Mouse (Mus musculus) myocyte (in vitro differentiated cells): Measurements from ENCODE around the gene Gpatch2l.

ENCODE experiments used
- E2F4 ChIP-seq: IDR thresholded peaks from one replicate; pipeline ENCODE4 v1.6.1; 2011; ENCODE audit warnings: mild to moderate bottlenecking, control low read depth, moderate library complexity; ENCODE audit not compliant: insufficient read depth
- REST ChIP-seq: IDR thresholded peaks from one replicate; pipeline ENCODE4 v1.6.1; 2011; ENCODE audit warnings: mild to moderate bottlenecking, control low read depth, moderate library complexity; ENCODE audit not compliant: insufficient read depth, insufficient read length
- TCF12 ChIP-seq: IDR thresholded peaks from one replicate; pipeline ENCODE4 v1.6.1; 2011; ENCODE audit warnings: mild to moderate bottlenecking, control low read depth; ENCODE audit not compliant: poor library complexity, insufficient read depth, severe bottlenecking

DNA sequence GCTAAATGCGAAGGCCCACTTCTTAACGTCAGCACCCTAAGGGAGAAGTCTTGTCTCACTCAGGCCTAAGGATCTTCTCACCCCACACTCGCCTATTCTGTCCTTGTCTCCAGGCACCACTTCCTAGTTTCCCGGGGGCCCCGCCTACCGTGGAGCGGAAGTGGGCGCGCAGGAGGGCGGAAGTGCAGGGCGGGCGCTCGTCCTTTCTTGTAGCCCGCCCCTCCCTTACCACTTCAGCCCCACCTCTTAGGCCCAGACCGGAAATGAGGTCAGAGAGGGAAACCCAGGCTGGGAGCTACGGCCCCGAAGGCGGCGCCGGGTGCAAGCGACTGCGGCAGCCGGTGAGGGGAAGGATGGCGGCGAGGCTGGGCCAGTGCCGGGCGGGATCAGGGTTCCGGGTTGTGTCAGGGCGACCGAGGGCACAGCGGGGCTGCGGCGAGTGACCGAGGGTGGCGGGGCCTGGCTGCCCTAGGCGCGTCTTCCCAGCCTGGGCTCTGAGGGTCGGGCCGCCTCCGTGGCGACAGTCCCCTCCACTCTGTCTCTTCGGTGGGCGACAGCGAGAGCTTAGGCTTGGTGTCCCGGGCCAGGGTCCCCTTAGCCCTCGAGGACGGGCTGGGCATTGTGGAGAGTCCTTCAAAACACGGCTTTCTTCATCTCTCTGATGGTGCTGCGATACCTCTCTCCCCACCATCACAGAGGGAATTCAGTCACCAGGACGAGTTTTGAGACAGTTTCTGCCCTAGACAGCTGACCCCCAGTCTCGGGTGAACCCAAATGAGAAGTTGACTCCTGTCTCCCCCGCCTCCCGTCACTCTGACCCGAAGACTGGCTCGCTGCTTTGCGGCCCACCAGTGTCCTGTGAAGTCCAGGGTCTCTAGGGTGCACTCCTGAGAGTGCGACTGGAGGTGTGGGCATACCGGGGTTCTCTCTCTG lies at the start of gene Gpatch2l:
- TF ChIP-seq E2F4 (no peak), REST (no peak), TCF12 (no peak)
